Mouse (Mus musculus): ENCODE measurements around the gene Trmt6.

The Trmt6 gene

DNA sequence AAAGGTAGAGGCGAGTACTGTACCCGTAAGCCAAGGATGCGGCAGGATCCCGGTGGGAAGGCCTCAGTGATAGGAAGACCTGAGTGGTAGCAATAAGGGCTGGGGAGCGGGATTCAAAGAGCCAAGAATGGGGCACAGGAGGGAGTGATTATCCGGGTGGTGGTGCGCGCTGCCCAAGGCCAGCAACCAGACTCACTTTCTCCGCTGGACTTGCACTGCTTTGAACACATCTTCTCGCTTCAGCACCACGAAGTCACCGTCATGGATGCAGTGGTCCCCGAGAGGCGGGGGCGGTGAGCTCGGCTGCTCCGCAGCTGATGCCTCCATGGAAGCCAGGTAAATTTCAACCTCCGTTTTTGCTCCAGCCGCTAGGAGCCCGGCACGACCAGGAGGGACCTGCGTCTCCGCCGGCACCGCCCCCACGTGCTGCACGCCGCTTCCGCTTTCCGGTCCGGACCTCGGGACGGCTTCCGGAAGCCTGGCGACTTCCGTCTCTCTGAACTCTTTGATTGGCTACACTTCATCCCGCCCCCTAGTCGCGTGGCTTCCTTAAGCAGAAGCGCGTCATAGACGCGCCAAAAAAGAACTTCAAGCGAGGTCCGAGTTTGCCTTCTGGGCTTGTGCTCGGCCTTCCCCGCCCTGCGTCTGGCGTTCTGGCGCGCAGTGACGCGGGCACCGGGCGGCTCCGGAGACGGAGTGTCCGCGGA lies at the start of gene Trmt6, which contains the start of gene Mcm8:
Gene Trmt6, minus strand, starts transcription at position 448 of the 707 bp plus-strand sequence.
Gene Mcm8, plus strand, starts transcription at position 534 of the 707 bp plus-strand sequence.
- DNase-seq (ENCODE audit: low read depth, low spot score), result peak; percentile 100

DNA sequence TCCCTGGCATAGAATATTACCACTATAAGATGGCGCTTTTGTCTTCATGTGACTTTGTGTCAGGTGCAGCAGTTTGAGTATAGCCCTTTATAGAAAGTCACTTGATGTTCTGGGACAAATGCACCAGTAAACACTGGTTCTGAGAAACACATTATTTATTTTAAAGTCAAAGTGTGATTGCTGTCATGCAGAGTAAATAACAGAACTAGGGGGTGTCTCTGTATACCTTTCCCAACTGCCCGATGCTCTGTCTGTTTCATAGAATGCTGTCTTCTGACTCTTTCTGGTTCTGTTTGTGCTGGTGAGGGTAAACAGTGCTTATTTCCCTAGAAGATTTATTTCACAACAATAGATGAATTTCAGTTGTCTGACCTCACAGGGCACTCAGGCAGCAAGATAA lies 47.5 kb upstream of the Trmt6 start:
- no peak for DNase-seq (ENCODE audit: low read depth, low spot score)

DNA sequence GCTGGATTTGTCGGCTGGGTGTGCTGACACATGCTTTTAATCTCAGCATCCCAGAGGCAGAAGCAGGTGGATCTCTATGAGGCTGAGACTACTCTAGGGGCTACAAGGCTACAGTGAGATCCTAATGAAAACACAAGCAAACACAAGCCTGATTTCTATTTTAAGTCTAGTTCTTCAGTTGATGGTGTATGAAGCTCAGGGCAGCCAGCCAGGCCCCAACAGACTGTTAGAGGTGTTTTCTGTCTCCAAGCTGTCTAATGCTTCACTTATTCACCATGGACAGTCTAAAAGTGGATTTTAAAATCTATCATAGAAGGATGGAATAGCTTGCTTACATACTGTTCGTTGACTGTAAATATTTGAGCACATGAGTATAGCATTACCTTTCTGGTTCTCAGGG lies 45.6 kb upstream of the Trmt6 start:
- DNase-seq (ENCODE audit: low read depth, low spot score), result no peak

DNA sequence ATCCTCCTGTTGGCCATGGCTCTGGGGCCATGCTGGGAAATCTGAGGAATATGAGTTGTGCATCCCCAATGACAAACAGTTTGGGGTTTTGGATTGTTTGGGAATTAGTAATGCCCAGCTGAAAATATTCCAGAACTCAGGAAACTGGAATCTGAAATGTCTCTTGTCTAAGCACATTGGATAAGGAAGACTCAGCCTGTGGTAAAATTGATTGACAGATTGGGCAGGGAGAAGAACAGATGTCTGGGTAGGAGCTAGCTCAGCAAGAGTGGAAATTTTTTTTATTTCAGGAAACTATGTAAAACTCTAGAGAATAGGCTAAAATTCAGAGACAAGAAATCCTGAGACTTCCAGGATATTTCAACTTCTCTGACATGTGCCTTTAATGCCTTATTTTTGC lies 44.6 kb upstream of the Trmt6 start:
- no peak for DNase-seq (ENCODE audit: low read depth, low spot score)

DNA sequence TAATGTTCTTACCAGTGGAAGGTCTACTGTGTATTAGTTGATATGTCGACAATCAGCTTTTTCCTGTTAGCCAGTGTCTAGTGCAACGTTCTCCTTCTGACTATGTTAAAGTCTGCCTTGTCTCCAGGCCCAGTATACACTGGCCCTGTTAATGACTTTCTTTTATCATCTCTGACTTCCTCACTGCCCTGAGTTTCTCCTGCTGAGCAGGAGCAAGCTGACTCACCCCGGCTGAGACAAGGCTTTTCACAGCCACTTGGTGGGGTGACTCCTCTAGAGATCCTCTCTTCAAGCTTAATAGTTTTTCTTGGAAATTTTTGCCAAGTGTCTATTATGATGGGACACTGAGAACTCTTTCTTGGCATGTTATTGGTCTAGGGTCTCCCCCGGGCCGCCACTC lies 40.5 kb upstream of the Trmt6 start:
- DNase-seq (ENCODE audit: low read depth, low spot score), result no peak

DNA sequence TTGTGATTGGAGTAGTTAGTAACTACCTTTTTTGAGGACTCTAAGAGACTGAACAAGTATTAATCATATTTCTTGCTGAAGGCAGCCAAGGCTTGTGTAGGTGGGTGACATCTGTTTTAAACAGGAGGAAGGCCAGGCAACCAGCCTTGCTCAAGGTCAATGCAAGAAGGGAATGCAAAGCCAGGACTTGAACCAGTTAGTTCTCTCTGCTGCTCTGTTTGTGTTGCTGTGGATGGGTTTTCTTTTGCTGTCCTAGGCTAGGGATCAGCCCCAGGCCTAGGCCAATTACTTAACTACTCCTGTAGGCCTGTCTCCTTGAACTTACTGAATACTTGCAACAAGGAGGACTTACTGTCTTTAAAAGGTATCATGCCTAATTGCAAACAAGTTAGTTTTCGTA lies 37.2 kb upstream of the Trmt6 start:
- DNase-seq (ENCODE audit: low read depth, low spot score), result no peak

DNA sequence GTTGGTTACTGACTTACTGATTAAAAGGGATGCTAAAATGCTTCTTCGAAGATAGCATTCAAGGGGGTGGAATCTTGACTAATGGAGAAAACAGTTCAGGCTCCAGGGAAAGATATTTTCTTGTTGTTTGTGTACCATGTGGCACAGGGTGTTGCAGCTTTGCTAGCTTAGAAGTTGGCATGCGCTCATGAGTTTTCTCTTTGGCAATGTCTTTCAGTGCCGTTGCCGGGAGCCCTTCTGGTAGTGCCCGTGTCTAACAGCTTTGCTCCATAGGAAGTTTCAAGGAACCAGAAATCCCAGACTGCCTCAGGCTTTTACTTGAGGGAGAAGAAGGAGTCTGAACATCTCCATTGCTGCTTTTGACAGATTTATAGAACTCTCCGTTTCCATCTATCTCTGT lies 33.3 kb upstream of the Trmt6 start:
- DNase-seq (ENCODE audit: low read depth, low spot score), result no peak

DNA sequence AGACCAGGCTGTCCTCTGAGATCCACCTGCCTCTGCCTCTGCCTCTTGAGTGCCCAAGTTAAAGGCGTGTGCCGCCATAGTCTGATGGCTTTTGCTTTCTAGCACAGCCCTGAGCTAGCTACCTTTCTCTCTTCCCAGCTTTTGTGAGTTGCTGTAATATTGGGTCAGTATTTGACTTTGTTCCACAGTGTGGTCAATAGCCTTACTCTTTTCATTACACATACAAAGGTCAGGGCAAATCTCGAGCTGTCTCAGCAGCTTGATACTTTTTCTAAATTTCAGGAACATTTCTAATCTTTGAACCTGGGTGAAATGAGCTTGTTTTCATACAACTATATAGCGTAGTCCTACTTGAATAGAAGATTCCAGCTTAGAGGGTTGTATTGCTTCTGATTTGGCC lies 32.5 kb upstream of the Trmt6 start:
- DNase-seq (ENCODE audit: low read depth, low spot score), result no peak

DNA sequence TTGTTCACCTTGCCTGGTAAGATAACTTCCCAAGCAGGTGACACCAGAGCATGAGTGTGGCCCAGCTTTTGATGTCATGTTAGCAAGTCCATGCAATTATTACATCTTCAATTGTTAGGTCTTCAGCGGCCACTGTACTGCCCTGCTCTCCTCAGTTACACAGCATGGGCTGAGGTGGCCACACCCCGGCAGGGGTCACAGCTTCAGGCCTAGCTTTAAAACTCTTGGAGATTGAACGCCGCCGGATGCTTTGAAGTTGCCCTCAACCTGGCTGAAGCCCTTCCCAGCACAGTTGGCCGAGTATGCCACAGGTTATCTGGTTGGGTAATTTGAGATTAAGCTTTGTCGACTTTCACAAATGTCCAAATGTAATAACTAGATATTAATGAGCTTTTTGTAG lies 31.7 kb upstream of the Trmt6 start:
- peak; percentile 42 for DNase-seq (ENCODE audit: low read depth, low spot score)

DNA sequence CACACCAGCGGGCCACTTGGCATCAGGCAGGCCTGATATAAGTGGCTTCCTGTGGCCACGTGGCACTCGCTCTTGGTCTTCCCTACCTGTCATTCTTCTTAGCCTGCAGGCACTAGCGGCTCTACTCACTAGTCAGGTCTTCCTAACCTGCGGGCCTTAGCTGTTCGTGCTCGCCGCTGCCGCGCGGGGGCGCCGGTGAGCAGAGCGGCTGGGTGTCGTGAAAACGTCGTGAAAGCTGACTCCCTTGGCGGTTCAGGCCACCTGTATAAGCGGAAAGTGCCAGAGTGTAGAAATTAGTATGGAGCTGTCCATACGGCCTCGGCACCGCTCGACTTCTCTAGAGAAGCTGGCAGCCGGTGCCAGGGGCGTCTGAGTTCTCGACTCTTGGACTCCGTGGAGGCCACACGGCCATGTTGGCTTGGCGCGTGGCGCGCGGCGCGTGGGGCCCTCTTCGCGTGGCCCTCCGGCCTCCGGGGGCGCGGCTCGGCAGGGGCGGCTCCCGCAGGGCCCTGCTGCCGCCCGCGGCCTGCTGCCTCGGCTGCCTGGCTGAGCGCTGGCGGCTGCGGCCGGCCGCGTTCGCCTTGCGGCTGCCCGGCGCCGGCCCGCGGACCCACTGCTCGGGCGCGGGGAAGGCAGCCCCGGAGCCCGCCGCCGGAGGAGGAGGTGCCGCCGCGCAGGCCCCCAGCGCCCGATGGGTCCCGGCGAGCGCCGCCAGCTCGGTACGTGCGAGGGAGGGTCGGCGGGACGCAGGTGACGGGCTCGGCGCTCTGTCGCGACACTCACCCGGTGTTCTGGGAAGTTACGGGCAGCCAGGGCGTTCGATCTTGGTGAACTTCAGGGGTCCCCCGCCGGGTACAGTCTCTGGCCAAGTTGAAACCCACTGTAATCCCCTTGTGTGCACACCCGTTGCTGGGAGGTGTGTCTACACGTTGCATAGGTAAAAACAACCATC lies 30.8 kb upstream of the Trmt6 start, which contains the start of gene Crls1:
Gene Crls1, plus strand, starts transcription at position 260 of the 952 bp plus-strand sequence.
- DNase-seq (ENCODE audit: low read depth, low spot score), result peak; percentile 98

DNA sequence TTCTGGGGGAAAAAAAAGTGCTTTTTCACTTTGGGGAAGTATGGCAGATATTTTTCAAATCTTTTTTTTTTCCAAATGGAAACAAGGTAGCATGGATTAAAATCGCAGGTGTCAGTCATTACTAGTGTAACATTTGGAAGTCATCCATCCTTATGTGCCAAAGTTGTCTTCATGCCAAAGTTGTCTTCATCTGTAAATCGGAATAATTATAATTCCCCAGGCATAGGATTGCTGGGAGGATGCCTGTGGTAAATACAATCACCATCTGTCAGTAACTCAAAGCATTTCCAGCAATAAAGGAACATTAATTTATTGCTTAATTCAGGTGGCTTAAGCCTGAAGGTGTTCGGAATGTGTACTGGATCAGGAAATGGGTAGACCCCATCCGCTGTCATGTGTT lies 25.2 kb upstream of the Trmt6 start:
- DNase-seq (ENCODE audit: low read depth, low spot score), result no peak

DNA sequence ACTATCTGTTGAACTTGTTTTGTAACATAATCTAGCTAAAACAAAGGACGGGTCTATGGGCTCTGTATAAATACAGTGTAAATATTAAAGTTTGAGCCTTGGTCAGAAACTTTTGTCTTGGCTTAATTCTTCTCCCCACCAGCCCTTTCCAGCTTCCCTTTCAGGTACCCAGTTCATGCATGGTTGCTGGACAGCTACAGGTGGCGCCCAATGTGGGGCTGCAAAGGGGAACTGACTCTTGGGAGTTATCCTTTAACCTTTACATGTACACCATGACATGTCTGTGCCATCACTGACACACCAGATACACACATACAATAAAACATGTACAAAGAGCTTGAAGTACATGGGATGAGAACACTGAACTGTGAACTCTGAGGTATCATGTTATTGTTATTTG lies 12.9 kb downstream of the Trmt6 start:
- DNase-seq (ENCODE audit: low read depth, low spot score), result peak; percentile 65

DNA sequence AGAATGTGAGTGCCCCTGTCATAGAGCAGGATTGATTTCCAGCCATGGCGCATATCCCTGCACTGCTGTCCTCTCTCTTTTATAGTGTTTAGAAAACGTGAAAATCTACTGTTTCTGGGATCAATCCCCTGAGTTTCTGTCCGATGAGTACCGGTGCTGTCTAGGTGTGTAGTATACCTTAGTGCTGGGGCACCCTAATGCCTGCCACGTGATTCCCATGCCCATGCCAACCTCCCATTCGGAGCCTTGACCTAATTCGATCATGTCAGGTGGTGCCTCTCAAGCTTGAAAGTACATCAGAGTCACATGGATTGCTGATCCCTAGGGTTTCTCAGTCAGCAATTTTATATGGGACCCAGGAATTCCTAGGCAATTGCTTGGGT lies 21.7 kb downstream of the Trmt6 start:
- no peak for DNase-seq (ENCODE audit: low read depth, low spot score)

DNA sequence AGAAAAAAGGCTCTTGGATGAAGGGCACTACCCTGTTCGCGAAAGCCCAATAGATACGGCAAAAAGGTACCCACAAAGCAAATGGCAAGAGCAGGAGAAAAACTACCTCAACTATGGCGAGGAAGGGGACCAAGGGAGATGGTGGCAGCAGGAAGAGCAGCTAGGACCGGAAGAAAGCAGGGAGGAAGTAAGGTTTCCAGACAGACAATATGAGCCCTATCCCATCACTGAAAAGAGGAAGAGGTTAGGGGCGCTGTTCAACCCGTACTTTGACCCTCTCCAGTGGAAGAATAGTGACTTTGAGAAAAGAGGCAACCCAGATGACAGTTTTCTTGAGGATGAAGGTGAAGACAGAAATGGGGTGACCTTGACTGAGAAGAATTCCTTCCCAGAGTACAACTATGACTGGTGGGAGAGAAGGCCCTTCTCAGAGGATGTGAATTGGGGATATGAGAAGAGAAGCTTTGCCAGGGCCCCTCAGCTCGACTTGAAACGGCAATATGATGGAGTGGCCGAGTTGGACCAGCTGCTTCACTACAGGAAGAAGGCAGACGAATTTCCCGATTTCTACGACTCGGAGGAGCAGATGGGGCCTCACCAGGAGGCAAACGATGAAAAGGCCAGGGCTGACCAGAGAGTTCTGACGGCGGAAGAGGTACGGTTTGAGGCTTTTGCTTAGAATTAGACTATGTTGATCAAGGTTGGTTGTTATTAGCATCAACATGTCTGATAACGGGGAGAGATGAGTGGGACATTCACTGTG lies 22.2 kb downstream of the Trmt6 start:
- no peak for DNase-seq (ENCODE audit: low read depth, low spot score)

DNA sequence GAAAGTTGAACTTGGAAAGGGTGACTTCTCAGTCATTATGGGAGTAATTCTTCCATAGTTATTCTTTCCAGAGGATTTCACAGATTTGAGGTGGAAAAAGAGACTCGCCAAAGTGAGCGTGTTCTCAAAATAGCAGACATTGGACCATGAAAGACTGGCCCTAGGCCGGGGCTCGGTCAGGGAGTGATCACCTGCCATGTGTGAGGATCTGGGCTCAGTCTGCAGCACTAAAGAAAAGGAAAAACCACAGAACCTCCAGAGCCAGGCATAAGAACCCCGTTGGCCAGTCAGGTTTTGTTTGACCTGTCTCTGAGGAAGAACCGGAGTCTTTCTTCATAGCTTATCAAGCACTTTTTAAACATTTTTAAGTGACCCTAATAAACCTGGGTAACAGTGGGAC lies 31.8 kb downstream of the Trmt6 start:
- no peak for DNase-seq (ENCODE audit: low read depth, low spot score)

DNA sequence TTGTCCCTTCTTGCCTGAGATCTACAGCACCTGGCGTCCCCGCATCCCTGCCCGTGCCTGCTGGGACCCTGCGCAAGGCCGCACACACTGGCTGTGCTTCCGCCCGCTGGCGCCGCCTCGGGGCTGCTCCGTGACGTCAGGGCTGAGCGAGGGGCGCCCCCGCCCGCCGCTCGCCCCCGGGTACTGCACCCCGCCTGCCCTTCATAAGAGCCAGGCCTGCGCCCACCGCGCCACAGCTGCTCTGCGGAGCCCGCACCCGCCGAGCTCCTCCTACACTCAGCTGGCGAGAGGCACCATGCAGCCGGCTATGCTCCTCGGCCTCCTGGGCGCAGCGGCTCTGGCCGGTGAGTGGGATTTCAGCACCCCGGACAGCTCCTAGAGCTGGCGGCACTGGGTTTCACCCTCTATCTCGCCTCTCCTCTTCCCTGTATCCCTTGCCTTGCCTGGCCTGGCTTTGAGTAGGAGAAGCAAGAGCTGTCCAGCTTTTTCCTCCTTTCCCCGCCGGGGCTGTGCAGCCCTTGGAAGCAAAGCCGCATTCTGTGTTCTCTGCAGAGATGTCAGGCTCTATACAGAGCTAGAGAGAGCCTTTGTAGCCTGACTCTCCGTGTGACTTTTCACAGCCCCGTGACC lies 34.3 kb downstream of the Trmt6 start:
- DNase-seq (ENCODE audit: low read depth, low spot score), result peak; percentile 97

DNA sequence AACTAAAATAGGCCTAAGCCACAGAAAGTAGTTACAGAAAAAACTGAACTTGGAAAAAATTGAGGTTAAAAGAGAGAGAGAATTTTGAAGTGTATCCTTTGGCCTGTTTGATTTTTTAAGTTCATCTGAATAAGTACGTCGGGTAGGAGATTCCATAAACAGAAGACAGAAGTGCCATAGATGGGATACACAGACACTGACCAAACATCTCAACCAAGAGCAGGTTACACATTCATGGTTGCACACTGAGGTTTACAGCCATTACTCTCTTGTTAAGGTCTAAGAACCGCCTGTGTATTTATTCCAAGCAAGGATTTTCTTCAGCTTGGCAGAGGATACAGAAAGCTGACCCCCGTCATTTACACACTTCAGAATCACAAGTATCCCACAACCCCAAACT lies 34.9 kb downstream of the Trmt6 start, which contains the start of gene Chgb:
Gene Chgb, plus strand, starts transcription at position 301 of the 400 bp plus-strand sequence.
- DNase-seq (ENCODE audit: low read depth, low spot score), result no peak

DNA sequence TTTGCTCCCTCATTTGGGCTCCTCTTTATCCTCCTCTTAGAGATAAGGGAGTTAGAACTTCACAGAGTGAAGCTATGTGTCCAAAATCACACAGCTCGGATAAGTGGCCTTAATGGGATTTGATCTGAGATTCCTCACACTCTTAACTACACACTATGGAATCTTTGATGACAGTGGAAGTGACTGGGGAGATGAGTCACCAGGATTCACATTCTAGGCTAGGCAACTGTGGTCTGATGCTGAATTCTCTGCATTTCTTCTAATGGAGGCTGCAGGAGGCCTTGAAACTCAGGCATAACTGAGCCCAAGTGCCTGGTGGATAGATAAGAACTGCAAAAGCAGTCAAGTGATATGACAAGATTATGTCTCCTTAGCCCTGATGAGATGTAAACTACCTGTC lies 45.0 kb downstream of the Trmt6 start:
- DNase-seq (ENCODE audit: low read depth, low spot score), result no peak

DNA sequence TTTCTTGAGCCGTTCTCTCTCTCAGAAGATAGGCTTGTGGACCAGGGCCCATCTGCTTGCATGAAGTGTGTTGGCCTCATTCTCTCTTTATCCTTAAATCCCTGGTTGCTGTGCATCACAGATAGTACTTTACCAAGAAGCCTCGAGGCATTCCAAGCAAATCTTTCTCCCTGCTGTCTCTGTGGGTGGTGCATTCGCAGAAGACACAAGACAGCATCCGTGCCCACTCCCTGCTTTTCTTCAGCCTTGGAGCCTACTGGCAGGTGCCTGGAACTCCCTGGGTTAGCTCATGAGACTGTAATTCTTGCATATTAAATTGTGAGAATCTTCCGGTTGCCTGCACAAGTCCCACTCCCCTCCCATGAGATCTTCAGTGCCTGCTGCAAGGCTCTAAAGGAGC lies 57.9 kb downstream of the Trmt6 start:
- peak; percentile 12 for DNase-seq (ENCODE audit: low read depth, low spot score)

Data from ZHBTc4 (cell line).